Mouse (Mus musculus) urinary bladder, postnatal 25 days (tissue): Measurements from ENCODE around the gene Zfp595.
"Not testable (repeated sequence)": the region's sequence is repeated elsewhere in the genome, so short reads cannot be mapped to it uniquely, and the experiment has no call there.

Experiments
- DNase-seq: peaks from one replicate; pipeline ENCODE4 v3.0.0; 2022; ENCODE audit warnings: low spot score

Zfp595 gene

GRCm38 (mm10) chr13:67332019-67332724 is at the start of gene Zfp595:
Gene Zfp595, minus strand, starts transcription at chr13:67332570.
- peak; percentile 71 for DNase-seq

- not testable (repeated sequence) for DNase-seq
These were observed 43.9 kb upstream of the Zfp595 start for GRCm38 (mm10) chr13:67376255-67376654.

GRCm38 (mm10) chr13:67375050-67375911 is 42.9 kb upstream of the Zfp595 start, which contains the start of the genes Gm28041 and Zfp456:
Gene Gm28041, minus strand, starts transcription at chr13:67375733.
Gene Zfp456, minus strand, starts transcription at chr13:67375810.
- peak; percentile 46 for DNase-seq

- peak; percentile 85 for DNase-seq
These were observed 27.9 kb upstream of the Zfp595 start, which contains the start of the genes Gm28044 and Zfp953 for GRCm38 (mm10) chr13:67360131-67360744. Gene Gm28044, minus strand, starts transcription at chr13:67360536. Gene Zfp953, minus strand, starts transcription at chr13:67360605.

- no peak for DNase-seq
These were observed 19.5 kb upstream of the Zfp595 start for GRCm38 (mm10) chr13:67351854-67352253.

- DNase-seq = no peak
These were observed 11.1 kb upstream of the Zfp595 start for GRCm38 (mm10) chr13:67343422-67343821.

- no peak for DNase-seq
These were observed 507 bp upstream of the Zfp595 start for GRCm38 (mm10) chr13:67332877-67333276.

GRCm38 (mm10) chr13:67306718-67307117 is 25.7 kb downstream of the Zfp595 start:
- DNase-seq = no peak

- DNase-seq = peak; percentile 80
These were observed 26.3 kb downstream of the Zfp595 start, which contains the start of gene Zfp457 for GRCm38 (mm10) chr13:67305822-67306672. Gene Zfp457, minus strand, starts transcription at chr13:67306485.

- no peak for DNase-seq
These were observed 54.1 kb downstream of the Zfp595 start, which contains the start of gene Zfp458 for GRCm38 (mm10) chr13:67278314-67278713. Gene Zfp458, minus strand, starts transcription at chr13:67278466.

GRCm38 (mm10) chr13:67269383-67270065 is 62.8 kb downstream of the Zfp595 start:
- DNase-seq = not testable (repeated sequence)

- peak; percentile 53 for DNase-seq
These were observed 63.6 kb downstream of the Zfp595 start for GRCm38 (mm10) chr13:67268568-67269369.
